Mouse (Mus musculus): ENCODE measurements around the gene Btbd8.

Gene Btbd8

DNA sequence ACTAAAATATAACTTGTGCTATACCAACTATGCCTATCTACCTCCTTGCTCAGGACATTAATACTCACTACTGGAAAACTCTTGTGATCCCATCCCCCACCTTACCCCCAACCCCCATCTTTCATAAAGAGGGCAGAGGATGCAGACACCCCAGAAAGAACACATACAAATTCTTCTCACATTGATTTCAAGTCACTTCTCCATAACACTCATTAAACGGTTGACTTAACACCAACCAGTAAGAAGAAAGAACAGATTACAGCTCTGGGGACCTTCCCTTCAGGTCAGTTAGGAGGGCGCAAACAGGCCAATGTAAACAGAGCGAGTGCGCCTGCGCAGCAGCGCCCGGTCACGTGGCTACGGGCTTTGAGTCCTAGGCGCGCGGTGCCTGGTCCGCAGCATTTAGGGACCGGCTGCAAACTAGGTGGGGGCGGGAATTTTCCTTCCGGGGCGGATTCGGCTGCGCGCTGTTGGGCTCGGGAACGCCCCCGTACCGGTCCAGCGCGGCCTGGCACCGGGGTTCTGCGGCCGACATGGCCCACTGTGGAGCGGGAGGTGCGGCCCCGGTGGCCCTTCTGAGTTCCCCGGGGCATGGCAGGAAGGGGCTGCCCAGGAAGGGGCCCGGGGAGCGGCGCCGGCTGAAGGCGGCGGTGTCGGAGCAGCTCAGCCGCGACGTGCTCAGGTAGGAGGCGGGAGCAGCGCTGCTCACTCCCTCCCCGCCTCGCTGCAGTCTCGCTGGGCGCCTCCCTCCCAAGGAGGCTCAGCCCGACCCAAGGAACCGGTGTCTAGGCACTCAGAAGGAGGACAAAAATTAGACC is at the start of gene Btbd8:
TSS of gene Btbd8 (plus strand) at position 534 of the 818 bp plus-strand sequence.
- in situ Hi-C loops (cut with MboI, MseI), result no loop called here

DNA sequence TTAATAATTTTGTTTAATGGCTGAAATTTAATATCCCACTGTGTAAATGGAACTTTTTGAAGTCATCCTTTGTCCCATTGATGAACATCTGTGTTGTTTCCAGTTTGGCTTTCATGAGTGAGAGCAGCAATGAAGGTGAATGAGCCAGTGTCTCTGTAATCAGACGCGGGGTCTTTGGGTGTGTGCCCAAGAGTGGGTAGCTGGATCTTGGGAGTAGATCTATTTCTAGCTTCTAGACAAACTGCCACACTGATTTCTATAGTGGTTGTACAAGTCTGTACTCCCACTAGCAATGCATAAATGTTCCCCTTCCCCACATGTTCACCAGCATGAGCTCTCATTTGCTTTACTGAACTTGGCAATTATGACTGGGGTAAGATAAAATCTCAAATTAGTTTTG is 48.4 kb upstream of the Btbd8 start:
- in situ Hi-C loops (cut with MboI, MseI), result no loop called here

DNA sequence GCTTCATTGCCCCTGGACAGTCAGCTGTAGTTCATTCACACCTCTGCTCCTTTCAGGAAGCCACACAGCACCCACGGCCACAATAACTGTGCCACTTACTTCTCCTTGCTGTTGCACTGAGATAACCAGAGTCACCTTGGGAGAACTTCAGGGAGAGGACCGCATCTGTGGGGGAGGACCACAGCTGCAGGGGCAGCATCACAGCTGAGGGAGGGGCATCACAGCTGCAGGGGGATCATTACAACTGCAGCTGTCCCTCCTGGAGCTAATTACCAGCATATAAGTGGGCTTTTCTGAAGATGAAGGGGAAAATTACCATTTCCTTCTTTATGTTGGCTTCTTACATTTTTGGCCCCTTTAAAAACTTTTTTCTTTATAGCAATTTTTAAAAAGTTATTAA is 43.4 kb upstream of the Btbd8 start:
- in situ Hi-C loops (cut with MboI, MseI), result no loop called here

DNA sequence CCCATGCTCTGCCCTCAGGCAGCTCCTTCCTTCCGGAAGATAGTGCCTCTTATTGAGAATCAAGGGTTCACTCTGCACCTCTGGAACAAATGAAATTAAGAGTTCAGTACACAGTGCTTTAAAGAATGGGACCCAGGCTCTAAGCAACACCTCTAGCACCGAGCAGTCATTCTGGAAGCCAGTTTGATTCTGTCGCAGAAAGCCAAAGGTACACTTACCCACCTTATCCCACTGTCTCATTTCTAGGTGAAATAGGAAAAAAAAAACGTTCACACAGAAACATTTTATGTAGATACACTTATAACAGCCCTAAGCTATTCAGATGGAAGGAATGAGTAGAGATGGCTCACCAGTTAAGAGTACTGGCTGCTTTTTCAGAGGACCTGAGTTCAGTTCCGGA is 35.4 kb upstream of the Btbd8 start, which contains the start of gene Ephx4:
TSS of gene Ephx4 (plus strand) at position 301 of the 400 bp plus-strand sequence.
- in situ Hi-C loops (cut with MboI, MseI), result no loop called here

DNA sequence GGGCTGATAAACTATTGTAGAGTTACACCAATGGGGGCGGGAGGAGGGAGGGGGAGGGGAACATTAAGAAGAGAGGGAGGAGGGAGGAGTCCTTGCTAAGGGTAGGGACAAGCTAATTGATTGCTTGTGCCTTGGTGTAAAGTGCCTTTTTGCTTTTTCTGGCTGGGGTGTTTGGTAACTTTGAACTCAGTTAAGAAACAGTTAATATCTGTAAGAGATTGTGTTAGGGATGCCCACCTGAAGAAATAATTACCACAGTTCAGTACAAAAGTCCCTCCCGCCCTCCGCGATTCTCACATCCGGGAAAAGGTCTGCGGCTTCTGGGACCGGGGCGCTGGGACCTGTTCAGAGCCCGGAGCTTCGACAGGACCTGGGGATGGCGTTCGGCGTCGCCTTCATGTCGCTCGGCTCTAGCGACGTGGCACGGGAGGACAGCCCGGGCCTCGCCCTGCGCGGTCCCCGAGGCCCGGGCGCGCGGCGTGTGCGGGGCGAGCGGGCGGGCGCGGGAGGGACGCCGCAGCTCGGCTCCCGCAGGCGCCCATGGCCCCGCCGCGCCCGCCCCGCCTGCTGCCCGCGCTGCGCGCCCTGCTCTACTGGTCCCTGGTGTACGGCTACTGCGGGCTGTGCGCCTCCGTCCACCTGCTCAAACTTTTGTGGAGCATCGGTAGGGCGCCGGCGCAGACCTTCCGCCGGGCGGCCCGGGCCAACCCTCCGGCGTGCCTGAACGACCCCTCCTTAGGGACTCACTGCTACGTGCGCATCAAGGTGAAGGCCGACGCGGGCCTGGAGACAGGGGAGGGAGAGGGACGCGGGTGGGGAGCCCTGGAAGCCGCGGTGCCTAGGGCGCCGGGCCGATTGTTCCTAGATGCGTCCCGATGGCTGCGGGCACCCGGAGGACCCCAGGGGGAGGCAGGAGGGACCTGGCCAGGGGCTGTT is 34.5 kb upstream of the Btbd8 start:
- in situ Hi-C loops (cut with MboI, MseI), result no loop called here

DNA sequence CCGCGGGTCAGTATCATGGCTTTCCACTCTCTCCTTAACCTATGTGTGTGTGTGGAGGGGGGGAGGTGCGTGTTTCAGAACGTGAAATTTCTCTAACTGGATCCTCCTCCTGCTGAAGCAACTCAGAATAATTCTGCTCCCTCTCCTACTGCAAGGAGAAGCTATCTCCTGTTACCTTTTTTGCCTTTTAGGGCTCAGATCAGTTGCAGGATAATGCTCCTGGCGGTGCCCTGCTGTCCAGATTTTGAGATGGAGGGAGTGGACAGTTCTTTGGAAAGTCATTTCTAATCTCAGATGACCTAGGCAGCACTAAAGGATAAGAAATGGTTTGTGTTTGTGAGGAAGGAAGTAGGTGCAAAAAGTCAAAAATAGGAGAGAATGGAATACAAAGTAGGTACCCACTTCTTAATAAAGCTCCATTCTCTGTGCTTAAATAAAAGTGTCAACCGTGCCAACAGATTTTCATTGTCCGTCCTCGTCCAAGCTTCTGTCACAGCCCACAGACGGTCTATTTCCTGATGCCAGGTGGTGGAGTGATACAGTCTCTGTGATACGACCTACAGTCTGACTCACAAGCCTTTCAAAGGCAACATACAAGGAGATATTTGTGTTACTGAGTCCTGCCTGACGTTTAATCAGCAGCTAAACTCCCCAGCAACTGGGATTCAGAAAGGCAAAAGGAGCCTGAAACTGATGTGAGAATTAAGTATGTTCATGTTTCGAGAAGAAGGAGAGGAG is 33.7 kb upstream of the Btbd8 start:
- in situ Hi-C loops (cut with MboI, MseI), result no loop called here

DNA sequence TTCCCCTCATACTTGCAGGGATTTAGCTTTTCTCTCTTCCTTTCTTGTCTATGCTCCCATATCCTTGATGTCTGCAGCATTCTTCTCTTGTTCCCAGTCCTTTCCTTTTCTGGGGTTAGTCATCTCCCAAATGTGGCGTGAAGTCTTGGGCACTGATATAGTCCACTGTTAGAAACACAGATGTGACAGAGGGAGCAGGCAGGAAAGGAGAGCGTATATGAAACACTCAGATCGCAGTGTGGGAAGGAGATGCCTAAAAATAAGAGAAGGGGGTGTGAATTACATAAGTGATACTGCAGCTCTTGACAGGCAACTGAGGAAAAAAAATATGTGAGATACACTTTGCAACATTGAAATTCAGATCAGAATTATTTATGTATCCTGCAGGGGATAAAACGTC is 32.4 kb upstream of the Btbd8 start:
- in situ Hi-C loops (cut with MboI, MseI), result no loop called here

DNA sequence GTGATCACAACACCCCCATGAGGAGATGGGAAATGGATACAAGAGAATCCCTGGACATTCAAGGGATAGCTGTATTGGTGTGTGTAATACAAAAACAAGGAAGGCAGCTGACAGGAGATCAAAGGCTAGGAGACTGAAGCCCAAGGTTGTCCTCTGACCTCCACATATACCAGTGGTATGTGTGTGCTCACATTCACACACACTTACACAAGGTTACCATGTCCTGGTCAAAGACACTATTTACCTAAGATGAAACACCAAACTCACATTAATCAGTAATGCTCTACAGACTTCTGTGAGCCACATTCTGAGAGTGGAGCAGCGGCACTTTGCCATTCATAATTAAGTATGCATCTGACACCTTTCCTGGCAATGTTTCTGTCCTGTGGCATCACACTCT is 27.5 kb upstream of the Btbd8 start:
- in situ Hi-C loops (cut with MboI, MseI), result no loop called here

DNA sequence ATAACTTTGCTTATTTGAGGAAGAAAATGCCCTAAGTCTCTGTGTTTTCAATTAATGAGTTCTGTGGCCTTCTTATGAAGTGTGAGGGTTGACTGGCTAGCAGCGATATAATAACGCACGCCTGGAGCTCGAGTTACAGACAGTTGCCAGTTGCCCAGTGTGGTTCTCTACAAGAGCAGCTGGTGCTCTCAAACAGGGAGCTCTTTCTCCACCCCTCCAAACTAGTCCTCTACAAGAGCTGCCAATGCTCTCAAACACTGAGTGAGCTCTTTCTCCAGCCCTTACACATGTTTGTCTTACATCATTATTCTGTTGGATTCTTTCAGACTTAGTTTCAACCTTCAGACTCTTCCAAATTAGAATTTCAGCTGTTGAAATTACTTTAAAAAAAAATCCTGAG is 26.5 kb upstream of the Btbd8 start:
- in situ Hi-C loops (cut with MboI, MseI), result no loop called here

DNA sequence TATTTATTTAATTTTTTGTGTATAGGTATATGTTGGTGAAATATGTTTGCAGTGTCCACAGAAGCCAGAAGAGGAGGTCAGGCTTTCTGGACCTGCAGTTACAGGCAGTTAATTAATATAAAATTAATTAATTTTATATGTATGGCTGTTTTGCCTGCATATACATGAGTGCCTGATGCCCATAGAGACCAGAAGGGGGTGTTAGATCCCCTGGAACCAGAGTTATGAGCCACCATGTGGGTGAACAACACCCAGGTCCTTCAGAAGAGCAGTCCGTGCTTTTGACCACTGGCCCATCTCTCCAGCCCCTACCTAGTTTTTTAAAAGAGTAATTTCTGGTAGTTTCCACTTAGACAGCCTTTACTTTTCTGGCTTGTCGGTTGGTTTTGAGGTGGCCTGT is 25.5 kb upstream of the Btbd8 start:
- in situ Hi-C loops (cut with MboI, MseI), result no loop called here

DNA sequence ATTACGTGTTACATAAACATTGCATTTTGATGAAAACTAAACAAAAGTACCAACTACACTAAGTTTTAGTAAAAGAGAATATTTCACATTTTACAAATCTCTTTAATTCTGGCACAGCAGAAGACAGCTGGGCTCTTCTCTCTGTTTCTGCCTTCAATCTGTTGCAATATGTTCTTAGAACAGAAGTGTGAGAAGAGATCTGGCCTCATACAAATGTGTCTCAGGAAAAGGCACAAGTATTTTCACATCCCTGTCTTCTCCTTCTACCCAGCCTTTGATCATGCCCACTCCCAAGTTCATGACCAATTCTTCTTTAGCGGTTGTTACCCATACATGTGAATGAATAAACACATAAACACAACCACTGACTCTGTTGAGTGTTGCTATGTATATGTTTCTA is 22.7 kb upstream of the Btbd8 start:
- in situ Hi-C loops (cut with MboI, MseI), result no loop called here

DNA sequence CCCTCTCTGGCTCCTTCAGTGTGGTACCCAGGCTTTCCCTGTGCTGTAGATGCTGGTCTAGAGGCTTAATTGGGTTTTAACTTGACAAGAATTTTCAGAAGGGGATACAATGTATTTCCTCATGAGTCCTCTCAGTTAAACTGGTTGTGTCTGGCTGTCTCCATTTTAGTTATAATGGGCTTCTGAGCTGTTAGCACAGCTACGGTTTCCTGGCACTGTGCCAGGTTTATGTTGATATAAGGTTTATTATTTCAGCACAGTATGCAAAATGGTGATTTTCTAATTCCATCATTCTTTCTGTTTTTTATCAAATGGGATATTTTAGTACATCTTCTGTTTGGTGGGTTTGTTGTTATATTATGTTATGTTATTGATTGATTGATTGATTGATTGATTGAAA is 16.1 kb upstream of the Btbd8 start:
- in situ Hi-C loops (cut with MboI, MseI), result no loop called here

DNA sequence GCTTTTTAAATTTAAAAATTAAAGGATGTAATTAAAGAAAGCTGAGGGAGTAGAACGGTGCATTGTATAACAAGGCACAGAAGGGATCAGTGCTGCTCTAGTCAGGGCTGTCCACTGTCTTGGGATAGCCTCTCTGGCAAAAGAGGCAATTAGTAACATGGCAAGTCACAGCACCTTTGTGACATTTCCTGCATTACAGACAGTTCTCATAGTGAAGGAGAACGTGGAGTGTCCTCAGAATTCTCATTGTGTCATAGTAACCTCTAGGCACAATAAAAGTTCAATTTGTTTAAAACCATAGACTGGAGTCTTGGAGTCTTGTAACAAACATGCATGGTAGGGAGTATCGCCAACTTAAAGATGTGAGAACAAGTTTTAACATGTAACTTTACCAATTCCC is 6.5 kb upstream of the Btbd8 start, which contains the start of gene Lpcat2b:
TSS of gene Lpcat2b (plus strand) at position 301 of the 400 bp plus-strand sequence.
- in situ Hi-C loops (cut with MboI, MseI), result no loop called here

DNA sequence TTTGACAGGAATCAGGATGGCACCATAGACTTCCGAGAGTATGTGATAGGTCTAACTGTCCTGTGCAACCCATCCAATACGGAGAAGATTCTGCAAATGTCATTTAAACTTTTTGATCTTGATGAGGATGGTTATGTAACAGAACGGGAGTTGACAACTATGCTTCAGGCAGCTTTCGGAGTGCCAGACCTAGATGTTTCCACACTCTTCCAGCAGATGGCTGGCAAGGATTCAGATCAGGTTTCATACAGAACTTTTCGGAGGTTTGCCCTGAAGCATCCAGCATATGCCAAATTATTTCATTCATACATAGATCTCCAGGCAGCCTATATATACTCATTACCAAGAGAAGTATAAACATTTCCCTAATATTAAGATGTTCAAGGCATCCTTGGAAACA is 3.8 kb upstream of the Btbd8 start:
- in situ Hi-C loops (cut with MboI, MseI), result no loop called here

DNA sequence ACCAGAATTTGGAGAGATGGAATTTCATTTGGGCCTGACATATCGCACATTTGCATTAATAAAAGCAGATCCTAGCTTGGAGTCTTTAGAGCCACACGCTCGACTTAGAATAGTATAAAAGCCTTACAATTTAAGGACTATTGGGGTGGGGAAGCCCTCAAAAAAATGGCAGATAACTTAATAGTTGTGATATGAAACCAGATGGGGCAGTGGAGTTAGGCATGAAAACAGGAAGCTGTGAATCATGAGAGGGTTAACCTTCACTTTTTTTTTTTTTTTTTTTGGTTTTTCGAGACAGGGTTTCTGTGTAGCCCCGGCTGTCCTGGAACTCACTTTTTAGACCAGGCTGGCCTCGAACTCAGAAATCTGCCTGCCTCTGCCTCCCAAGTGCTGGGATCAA is 1.6 kb upstream of the Btbd8 start:
- in situ Hi-C loops (cut with MboI, MseI), result no loop called here

DNA sequence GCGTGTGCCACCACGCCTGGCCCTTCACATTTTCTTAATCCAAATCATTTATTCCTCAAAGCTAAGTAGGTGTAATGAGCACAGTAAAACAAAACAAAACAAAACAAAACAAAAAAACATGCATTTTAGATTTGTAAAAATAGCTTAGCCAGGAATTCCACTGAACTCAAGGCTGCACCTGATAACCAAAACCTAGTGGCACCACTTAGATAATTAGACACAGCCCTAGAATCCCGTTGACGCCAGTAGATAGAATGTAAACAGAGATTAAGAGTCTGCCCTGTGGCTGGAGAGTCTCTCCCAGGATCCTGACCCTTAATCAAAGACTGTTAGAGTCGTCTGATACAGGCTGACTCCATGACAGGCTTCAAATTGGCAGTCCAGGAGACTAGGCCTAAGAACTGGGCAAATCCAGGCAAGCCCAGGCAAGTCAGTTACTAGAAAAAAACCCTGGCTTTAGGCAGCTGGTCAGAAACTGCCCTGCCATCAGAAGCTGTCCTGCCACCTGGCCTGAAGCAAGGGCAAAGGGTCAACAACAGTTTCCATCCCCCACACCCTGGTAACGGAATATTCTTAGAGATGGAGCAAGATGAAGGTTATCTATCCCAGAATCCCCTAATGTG is 1.1 kb upstream of the Btbd8 start:
- in situ Hi-C loops (cut with MboI, MseI), result no loop called here

DNA sequence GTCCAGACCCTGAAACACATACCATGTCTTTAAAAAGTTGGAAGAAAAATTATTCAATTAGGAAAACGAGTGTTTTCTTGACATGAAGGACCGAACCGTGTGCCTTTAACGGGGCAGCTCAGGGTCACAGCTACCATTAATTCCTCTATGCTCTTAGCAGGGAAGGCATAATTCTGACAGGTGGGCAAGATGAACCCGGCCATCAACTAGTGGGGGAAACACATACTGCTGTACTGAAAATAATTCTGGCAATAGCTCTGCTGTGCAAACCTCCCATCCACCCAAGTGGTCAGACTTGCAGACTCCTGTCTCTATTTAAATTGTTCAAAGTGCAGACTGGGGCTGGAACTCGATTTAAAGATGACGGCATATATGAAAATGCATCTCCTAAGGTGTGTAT is 556 bp downstream of the Btbd8 start:
- in situ Hi-C loops (cut with MboI, MseI), result no loop called here

DNA sequence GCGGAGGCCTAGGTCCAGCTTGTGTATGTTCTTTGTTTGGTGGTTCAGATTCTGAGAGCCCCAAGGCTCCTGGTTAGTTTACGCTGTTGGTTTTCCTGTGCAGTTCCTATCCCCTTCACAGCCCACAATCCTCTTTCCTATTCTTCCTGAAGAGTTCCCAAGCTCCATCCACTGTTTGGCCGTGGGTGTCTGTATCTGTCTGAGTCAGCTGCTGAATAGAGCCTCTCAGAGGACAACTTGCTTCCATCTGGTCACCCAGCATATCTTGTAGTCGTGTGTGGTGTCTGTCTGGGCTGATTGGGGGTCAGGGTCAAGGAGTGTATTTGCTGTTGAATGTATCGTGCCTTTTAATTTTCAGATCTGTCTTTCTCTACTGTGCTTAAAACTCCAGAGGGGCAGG is 4.1 kb downstream of the Btbd8 start:
- in situ Hi-C loops (cut with MboI, MseI), result no loop called here

DNA sequence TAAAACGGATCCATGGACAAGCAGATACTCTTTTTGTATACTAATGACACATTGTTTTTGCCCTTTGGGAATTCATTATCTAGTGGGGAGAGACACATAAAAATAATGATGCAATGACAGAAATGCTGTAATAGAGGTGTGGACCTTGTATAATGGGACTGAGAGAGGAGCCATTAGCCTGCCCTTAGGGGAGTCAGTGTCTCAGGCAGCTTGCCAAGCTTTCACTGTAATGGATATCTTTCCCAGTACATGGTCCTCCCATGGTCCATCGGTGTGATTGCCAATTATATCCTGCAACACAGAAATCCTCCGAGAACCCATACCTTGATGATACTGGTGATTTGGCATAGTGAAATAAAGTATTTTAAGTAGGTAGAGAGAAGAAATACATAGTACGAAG is 6.5 kb downstream of the Btbd8 start:
- in situ Hi-C loops (cut with MboI, MseI), result no loop called here

DNA sequence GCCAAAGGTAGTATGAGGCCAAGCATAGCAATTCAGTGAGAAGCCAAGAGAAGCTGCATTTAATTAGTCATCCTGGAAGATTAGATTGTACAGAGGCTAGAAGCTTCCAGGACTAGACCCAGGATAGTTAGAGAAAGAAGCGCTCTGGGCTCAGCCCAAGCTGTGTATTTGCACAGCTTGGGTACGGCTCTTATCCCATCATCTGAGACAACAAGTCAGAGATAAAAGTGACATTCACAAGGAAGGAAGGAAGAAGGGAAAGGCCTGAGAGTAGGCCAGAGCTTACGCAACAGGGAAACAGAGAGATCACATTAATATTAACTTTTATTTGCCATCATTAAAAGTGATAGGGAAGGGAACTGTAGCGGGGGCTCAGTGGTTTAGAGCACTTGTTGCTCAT is 10.2 kb downstream of the Btbd8 start:
- in situ Hi-C loops (cut with MboI, MseI), result no loop called here

DNA sequence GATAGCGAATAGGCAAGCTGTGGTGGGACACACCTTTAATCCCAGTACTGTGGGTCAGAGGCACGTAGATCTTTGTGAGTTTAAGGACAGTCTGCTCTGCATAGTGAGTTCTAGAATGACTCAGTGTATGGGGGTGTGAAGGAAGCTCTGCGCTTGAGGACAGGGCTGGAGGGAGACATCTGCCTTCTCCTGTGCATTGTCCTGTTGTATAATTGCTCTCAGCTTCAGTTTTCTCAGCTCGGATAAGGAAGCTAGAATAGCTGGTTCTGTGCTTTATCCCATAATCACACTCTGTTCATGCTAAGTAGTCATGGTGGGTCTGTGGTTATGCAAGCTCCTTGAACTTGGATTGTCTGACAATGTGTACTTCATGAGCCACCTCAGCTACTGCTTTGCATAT is 11.0 kb downstream of the Btbd8 start:
- in situ Hi-C loops (cut with MboI, MseI), result no loop called here

DNA sequence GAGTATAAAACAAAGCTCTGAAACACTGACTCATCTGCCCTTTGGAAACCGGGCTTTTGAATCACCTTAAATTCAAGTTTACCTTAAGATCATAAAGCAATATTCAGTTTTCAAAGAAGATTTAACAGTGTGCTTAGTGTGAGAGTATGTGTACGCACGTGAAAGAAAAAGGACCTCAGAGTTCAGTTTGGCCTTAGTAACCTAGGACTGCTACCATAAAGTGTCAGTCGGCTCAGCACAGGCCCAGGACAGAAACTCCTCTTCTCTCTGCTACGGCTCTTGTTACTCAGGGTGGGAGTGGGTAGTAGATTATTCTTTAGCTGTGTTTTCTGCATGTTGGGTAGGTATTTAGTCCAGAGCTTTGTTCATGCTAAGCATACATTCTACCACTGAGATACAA is 11.8 kb downstream of the Btbd8 start:
- in situ Hi-C loops (cut with MboI, MseI), result no loop called here

Data from regulatory T cell (primary cell).